Mouse (Mus musculus): ENCODE data around the gene Smarca4. TPM values are rescaled to one million over a fixed set of nuclear protein-coding genes. Genes with fewer than 3 reads are reported as not detected.
"Not testable (repeated sequence)": the region's sequence is repeated elsewhere in the genome, so short reads cannot be mapped to it uniquely, and the experiment has no call there.

The Smarca4 gene
- total RNA-seq, 2 experiments from 2014 or later: 52.4 to 58.3 TPM

DNA sequence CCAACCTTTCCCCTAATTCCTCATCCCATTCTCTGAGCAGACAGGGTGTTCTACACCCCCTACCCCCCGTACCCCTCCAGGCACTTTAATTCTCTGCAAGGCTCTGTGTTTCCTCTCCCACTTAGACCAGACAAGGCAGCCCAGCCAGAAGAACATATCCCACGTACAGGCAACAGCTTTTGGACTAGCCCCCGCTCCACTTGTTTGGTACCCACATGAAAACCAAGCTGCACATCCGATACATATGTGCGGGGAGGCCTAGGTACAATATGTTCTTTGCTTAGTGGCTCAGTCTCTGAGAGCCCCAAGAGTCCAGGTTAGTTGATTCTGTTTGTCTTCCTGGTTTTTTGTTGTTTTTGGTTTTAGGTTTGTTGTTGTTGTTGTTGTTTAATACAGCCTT is 46.1 kb downstream of the Smarca4 start:
- no peak for DNase-seq

- no peak for DNase-seq
Observed at GRCm38 (mm10) chr9:21668946-21669345, 53.0 kb downstream of the Smarca4 start.

GRCm38 (mm10) chr9:21670354-21670753 is 54.4 kb downstream of the Smarca4 start:
- no peak for DNase-seq

GRCm38 (mm10) chr9:21671753-21672152 is 55.8 kb downstream of the Smarca4 start:
- no peak for DNase-seq

DNA sequence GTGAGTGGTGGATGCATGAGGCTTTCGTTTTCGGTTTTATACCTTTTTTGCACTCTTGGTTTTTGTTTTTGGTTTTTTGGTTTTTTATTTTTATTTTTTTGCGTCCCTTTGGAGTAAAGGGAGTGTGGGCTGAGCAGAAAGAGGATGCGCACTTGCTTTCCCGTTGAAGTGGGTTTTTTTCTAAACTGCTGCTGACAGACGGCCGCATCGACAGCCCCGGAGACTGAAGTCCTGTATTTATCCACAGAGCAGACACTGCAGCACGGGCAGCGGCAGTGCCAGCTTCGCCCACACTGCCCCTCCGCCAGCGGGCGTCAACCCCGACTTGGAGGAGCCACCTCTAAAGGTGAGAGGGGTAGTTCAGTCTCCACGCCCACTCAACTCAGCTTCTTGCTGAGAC is 61.7 kb downstream of the Smarca4 start:
- no peak for DNase-seq

DNA sequence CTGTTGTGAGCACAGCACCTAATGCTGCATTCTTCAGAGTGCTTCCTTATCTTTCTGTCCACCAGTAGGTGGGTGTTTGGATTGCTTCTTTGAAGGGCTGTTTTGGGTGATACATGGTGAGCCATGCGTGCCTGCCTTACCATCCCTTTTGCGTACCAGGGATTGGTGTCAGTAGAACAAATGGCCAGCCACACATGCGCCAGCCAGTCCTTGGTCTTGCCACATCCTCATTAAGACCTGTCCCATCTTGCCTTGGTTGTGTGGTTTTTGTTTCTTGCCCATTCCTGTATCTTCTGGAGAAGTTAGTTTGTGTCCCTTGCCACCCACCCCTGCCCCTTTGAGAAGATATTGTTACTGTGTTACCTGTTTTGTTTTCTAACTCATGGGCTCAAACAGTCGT is 64.5 kb downstream of the Smarca4 start:
- no peak for DNase-seq

- no peak for DNase-seq
Observed at GRCm38 (mm10) chr9:21682827-21683226, 66.9 kb downstream of the Smarca4 start.

- DNase-seq: no peak
Observed at GRCm38 (mm10) chr9:21683897-21684296, 67.9 kb downstream of the Smarca4 start.

DNA sequence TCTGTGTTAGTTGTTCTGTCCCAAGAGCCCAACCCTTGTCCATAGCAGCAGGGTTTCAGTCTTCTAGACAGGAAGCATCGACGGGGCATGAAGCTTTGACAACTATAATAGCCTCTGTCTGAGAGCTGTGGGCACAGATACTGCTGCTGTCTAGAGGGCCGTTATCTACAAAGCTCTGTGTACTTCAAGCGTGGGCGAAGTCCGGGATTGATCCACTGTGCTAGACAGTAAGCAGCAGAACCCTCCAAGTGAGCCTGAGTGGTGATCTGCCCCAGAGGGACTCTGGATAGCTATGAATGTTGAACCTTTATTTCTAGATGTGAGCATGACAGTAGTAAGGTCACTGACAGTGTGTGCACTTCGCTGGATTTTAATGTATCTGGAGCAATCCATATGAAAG is 72.6 kb downstream of the Smarca4 start:
- no peak for DNase-seq

DNA sequence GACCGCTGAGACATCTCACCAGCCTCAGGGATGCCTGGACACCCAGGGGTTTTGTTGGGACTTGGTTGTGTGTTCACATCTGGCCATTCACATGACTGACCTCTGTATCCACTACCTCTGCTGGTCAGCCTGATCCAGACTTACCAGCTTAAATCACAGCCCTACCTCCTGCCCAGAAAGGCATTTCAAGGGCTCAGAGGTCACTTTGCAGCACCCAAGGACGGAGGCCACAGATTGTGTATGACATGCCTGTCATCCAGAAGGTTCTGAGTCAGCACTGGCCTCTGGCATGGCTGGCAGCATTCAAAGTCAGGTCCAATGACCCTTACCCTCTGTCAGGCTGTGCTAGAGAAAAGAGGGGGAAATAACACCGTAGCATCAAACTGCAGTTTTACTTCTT is 74.1 kb downstream of the Smarca4 start:
- no peak for DNase-seq

- peak; percentile 36 for DNase-seq
Observed at GRCm38 (mm10) chr9:21691862-21692261, 75.9 kb downstream of the Smarca4 start.

DNA sequence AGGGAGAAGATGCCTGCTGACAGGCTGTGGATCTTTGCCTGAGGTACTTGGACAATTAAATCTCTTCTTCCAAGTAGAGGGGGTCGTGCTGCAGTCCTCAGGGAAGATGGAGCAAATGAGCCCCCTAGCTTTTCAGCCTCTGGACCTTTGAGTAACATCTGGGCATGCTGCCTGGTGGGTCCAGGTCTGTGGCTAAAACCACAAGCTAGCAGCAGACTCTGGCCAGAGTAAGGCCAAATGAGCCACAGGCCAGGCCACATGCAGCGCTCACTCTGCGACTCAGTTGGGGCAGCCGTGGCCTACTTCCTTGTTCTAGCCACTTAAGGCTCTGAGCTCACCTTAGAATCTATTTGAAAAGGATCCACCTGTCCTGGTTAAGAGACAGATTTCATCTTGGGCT is 76.5 kb downstream of the Smarca4 start:
- DNase-seq: no peak

GRCm38 (mm10) chr9:21694071-21694470 is 78.1 kb downstream of the Smarca4 start:
- no peak for DNase-seq

DNA sequence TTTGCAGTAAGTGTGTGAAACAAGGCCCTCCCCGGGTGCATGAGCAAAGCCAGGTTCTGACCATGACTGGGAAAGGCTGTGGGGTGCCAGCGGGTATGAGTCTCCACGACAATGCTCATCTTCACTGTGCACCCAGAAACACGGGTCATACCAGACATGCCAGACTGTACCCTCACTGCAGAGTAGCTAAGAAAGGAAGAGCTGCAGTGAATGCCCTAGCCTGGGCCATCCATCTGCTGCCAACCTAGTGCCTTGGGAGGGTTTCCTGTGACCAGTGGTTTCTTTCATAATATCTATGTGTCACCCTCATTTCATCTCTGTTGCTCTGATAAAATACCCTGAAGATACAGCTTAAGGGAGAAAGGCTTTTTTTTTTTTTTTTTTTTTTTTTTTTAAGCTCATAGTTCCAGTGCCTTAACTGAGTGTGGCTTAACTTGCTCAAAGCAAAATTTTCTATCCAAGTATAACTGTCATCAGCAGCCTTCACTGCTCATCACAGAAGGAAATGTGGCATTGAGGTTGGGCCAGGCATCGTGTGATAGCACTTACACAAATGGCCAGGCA is 79.3 kb downstream of the Smarca4 start:
- no peak for DNase-seq

DNA sequence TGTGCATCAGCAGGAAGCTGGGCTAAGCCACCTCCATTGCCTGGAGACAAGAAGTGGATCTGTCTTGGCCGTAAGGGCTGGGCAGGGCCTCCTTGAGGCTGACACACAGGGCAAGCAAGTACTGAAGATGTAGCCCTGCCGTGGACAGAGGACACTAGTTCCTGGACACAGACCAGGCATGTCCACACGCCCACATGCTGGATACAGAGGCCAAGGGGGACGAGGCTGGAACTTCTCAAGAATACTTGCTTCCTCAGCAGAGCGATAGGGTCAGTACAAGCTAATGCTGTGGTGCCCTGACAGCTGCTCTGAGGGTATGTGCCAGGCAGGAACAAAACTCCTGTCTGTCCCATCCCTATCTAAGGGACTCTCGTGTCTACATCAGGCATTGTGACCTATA is 81.2 kb downstream of the Smarca4 start:
- DNase-seq: no peak

GRCm38 (mm10) chr9:21699280-21699679 is 83.3 kb downstream of the Smarca4 start:
- not testable (repeated sequence) for DNase-seq

DNA sequence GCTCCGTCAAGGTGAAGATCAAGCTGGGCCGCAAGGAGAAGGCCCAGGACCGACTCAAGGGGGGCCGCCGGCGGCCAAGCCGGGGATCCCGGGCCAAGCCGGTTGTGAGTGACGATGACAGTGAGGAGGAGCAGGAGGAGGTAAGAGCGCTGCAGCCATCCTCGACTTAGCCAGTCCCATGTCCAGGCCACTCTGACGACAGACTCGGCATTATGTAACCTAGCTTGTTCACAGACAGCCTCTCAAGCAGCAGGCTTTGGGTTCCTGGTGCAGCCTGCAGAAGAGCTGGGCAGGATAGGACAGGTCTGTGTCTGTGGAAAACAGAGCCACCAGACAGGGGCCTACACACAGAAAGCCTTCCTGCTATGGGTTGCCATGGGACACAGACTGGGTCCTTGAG is 85.1 kb downstream of the Smarca4 start:
- no peak for DNase-seq

GRCm38 (mm10) chr9:21703494-21703893 is 87.5 kb downstream of the Smarca4 start:
- no peak for DNase-seq

DNA sequence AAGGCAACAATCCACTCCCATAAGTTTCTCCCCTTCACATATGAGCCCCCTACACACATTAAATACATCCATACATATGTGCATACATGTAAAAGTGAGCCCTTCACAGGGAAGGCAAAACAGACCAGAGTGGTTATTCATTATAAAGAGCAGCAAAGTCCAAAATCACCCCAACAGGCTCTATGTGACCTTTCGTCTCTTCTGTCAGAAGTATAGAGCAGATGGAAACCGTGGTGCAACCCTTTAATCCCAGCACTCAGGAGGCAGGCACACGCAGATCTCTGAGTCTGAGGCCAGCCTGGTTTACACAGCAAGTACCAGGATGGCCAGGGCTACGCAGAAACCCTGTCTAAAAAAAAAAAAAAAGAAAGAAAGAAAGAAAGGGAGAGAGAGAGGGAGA is 90.1 kb downstream of the Smarca4 start:
- no peak for DNase-seq

DNA sequence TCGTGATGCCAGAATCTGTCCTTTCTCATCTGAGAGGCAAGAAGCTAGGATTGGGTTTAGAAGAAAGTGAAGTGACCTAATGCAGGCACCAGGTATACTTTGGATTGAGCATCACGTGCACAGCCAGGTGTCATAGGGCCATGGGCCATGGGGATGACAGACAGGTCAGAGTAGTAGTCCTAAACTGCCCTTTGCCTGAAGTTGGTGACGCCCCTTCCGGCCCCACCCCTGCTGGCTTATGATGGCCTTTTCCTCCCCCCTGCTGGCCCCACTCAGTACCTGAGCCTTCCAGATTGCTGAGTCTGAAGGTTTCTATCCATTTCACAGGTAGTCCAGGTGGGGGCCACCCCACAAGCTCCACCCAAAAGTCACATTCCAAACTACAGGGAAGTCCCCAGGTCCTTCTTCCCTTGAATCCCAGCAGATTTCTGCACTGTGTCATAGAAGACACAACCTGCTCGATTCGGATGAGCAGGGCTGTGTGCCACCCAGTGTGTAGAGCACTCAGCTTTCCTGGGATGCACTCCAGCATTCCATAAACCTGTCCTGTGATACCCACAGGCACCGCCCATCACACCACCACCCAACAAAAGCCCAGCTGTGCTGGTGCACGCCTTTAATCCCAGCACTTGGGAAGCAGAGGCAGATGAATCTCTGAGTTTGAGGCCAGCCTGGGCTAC is 90.8 kb downstream of the Smarca4 start:
- DNase-seq: no peak

DNA sequence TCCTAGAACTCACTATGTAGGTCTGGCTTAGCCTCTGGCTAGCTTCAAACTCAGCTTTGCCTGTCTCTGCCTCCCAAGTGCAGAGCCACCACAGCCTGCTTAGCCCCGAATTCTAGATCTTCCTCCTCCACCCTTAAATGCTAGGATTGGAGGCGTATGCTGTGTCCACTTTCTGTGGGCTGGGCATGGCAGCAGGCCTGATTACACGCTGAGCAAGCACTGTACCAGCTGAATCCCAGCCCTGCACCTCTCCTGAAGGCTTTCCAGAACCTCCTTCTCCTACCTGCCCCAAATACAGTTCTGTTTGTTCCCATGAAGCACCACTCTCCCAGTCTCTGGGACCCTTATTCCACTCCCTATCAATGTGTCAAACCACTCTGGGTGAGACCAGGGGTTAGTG is 93.4 kb downstream of the Smarca4 start:
- no peak for DNase-seq

DNA sequence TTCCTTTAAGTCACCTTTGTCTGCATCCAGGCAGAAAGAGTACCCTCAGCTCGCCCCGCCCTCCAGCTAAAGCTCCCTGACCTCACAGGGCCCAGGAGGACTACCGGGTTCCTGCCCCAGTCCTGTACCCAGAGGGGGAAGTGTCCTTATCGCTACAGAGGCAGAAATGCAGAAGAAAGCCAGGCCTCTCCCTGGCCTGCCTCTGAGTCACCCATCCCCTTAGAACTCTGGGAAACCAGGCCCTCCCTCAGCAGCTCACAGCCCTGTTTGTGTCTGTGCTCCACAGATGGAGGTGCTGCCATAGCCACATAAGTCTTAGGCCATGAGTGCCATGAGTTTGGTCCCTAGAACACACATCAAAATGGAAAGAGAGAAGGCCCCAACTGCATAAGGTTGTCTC is 99.3 kb downstream of the Smarca4 start:
- DNase-seq: no peak

DNA sequence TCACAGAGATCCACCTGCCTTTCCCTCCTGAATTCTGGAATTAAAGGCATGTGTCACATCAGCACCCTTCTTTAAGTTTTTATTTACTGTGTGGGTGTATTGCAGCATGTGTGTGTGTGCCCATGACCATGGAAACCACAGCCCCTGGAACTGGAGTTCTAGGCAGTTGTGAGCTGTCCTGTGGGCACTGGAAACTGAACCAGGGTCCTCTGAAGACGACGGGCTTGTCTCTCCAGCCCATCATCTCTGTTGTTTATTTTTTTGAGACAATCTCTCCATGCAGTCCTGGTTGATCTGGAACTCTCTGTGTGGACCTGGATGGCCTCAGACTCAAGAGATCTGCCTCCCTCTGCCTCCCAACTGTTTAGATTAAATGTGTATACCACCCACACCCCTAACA is 101.0 kb downstream of the Smarca4 start:
- no peak for DNase-seq

GRCm38 (mm10) chr9:21721036-21721435 is 105.1 kb downstream of the Smarca4 start:
- DNase-seq: no peak
